Mouse (Mus musculus) neural tube, embryonic 11.5 days (tissue): ENCODE results near the gene Cpne1. TPM values are rescaled to one million over a fixed set of nuclear protein-coding genes. Genes with fewer than 3 reads are reported as not detected.

Source experiments
- ATAC-seq: fragments of 200-750 bp; cut with Nextera tagmentation; 2 replicates; pipeline ENCODE4 v1.8.0; 2017; ENCODE audit warnings: moderate number of reproducible peaks, mild to moderate bottlenecking, moderate TSS enrichment, moderate library complexity; ENCODE audit not compliant: insufficient read depth, low FRiP score, low TSS enrichment
- DNase-seq: peaks from one replicate; pipeline ENCODE4 v3.0.0-alpha.2; 2015; ENCODE audit warnings: low spot score
- H3K27ac ChIP-seq: fragments of 300-500 bp; sonication (generic); 2 replicates; pipeline ENCODE4 v1.5.1; 2014; ENCODE audit warnings: low read depth, mild to moderate bottlenecking, low read length
- H3K27me3 ChIP-seq: fragments of 300-500 bp; sonication (generic); 2 replicates; pipeline ENCODE4 v1.6.1; 2014; ENCODE audit warnings: mild to moderate bottlenecking, low read length, mixed read lengths; ENCODE audit not compliant: control insufficient read depth, insufficient read depth
- H3K36me3 ChIP-seq: fragments of 300-500 bp; sonication (generic); 2 replicates; pipeline ENCODE4 v1.6.1; 2014; ENCODE audit warnings: mild to moderate bottlenecking, low read length, moderate library complexity, mixed read lengths; ENCODE audit not compliant: control insufficient read depth, insufficient read depth
- H3K4me1 ChIP-seq: fragments of 300-500 bp; sonication (generic); 2 replicates; pipeline ENCODE4 v1.6.1; 2014; ENCODE audit warnings: low read length, mixed read lengths; ENCODE audit not compliant: control insufficient read depth, insufficient read depth
- H3K4me2 ChIP-seq: fragments of 300-500 bp; sonication (generic); 2 replicates; pipeline ENCODE4 v1.6.1; 2014; ENCODE audit warnings: low read depth, mild to moderate bottlenecking, moderate library complexity
- H3K4me3 ChIP-seq: fragments of 300-500 bp; sonication (generic); 2 replicates; pipeline ENCODE4 v1.5.1; 2014; ENCODE audit warnings: low read depth, low read length
- H3K9ac ChIP-seq: fragments of 300-500 bp; sonication (generic); 2 replicates; pipeline ENCODE4 v1.6.1; 2014; ENCODE audit warnings: mild to moderate bottlenecking, low read length
- H3K9me3 ChIP-seq: fragments of 300-500 bp; sonication (generic); 2 replicates; pipeline ENCODE4 v1.6.1; 2016; ENCODE audit warnings: low read length; ENCODE audit not compliant: control insufficient read depth
- WGBS: fragments of 180-500 bp; shearing (Covaris S2); extraction: QIAGEN DNeasy Blood & Tissue Kit; methylation state at CpG from one replicate; pipeline ENCODE4 v1.1.7; 2014; 5-methylcytosine and 5-hydroxymethylcytosine counted together
- polyA plus RNA-seq: library from polyadenylated mRNA; unstranded; fragments of >200 nt; fragmentation: Nextera tagmentation; extraction: Ambion mirVana; gene quantifications from 2 replicates; pipeline ENCODE4 v1.2.1, GENCODE M21; 2014

The Cpne1 gene
- polyA plus RNA-seq, 1 experiment from 2014 or later, result 53.7 TPM

- Histone ChIP-seq H3K9me3 (no peaks in the 10 kb centered on the region), H3K27ac (no peak overlapping the region), H3K4me2 (no peak overlapping the region), H3K4me1 (0 out of 2 replicates have a peak, but pooled peaks cover under 1% of the 10 kb centered on the region), H3K27me3 (no peaks in the 10 kb centered on the region), H3K4me3 (no peak overlapping the region), H3K9ac (no peak overlapping the region), H3K36me3 (peaks cover 25% of the 10 kb centered on the region)
- no peak for DNase-seq
- 97% methylated on average over 10 of the region's 10 CpGs for WGBS
- ATAC-seq, result no peak
These were observed 40.5 kb downstream of the Cpne1 start for GRCm38 (mm10) chr2:156071236-156071635.

- no peaks in the 10 kb centered on the region for H3K27me3 ChIP-seq
- H3K9ac ChIP-seq, result no peak overlapping the region
- H3K36me3 ChIP-seq, result peaks cover 6% of the 10 kb centered on the region; the same call in 1 of the 2 replicates
- WGBS, result 94% methylated on average over 10 of the region's 10 CpGs
- no peak overlapping the region for H3K4me2 ChIP-seq
- no peak overlapping the region for H3K27ac ChIP-seq
- DNase-seq, result no peak
- no peak overlapping the region for H3K4me3 ChIP-seq
- peaks cover 8% of the 10 kb centered on the region; the same call in 1 of the 2 replicates for H3K4me1 ChIP-seq
- H3K9me3 ChIP-seq, result no peaks in the 10 kb centered on the region
- ATAC-seq, result no peak
These were observed 43.8 kb downstream of the Cpne1 start for GRCm38 (mm10) chr2:156067916-156068315.

- no peak for ATAC-seq
- no peaks in the 10 kb centered on the region for H3K27me3 ChIP-seq
- peak overlapping the region; percentile 92 for H3K9ac ChIP-seq
- WGBS, result 38% methylated on average over 10 of the region's 10 CpGs
- peak overlapping the region; percentile 95 for H3K4me2 ChIP-seq
- H3K4me1 ChIP-seq, result peaks cover 8% of the 10 kb centered on the region; the same call in 1 of the 2 replicates
- H3K36me3 ChIP-seq, result peaks cover 4% of the 10 kb centered on the region; the same call in 1 of the 2 replicates
- peak overlapping the region; percentile 69 for H3K4me3 ChIP-seq
- no peaks in the 10 kb centered on the region for H3K9me3 ChIP-seq
- no peak overlapping the region for H3K27ac ChIP-seq
- DNase-seq, result no peak
These were observed 45.6 kb downstream of the Cpne1 start for GRCm38 (mm10) chr2:156066126-156066525.

GRCm38 (mm10) chr2:156065099-156066041 lies 46.4 kb downstream of the Cpne1 start, which contains the start of gene Spag4:
Spag4 (plus strand) TSS chr2:156065175.
- Histone ChIP-seq H3K27ac (peak within 1 kb of the TSS; percentile 67; the same call in 1 of the 2 replicates), H3K4me1 (peaks cover 8% of the 10 kb centered on the region; the same call in 1 of the 2 replicates), H3K4me2 (peak within 1 kb of the TSS; percentile 95), H3K36me3 (peaks cover 2% of the 10 kb centered on the region; the same call in 1 of the 2 replicates), H3K4me3 (peak within 1 kb of the TSS; percentile 69), H3K9ac (peak within 1 kb of the TSS; percentile 92), H3K9me3 (no peaks in the 10 kb centered on the region), H3K27me3 (no peaks in the 10 kb centered on the region)
- ATAC-seq (peak; percentile 77), DNase-seq (peak; percentile 83)
- under 1% methylated on average over 67 of the region's 81 CpGs for WGBS

GRCm38 (mm10) chr2:156052816-156053215 lies 58.9 kb downstream of the Cpne1 start, which contains the start of gene Fer1l4:
Fer1l4 (minus strand) TSS chr2:156052947.
- 89% methylated on average over 9 of the region's 9 CpGs for WGBS
- no peak for ATAC-seq
- no peaks in the 10 kb centered on the region for H3K4me1 ChIP-seq

GRCm38 (mm10) chr2:156047929-156048328 lies 63.8 kb downstream of the Cpne1 start:
- 7% methylated on average over 19 of the region's 19 CpGs for WGBS

More at GRCm38 (mm10) chr2:156052816-156053215, 58.9 kb downstream of the Cpne1 start, which contains the start of gene Fer1l4:
- Histone ChIP-seq H3K27ac (no peak within 1 kb of the TSS), H3K4me2 (no peak within 1 kb of the TSS), H3K4me3 (no peak within 1 kb of the TSS), H3K9me3 (no peaks in the 10 kb centered on the region), H3K9ac (no peak within 1 kb of the TSS), H3K27me3 (no peaks in the 10 kb centered on the region), H3K36me3 (no peaks in the 10 kb centered on the region)
- DNase-seq, result no peak

GRCm38 (mm10) chr2:156042903-156043302 lies 68.9 kb downstream of the Cpne1 start:
- H3K36me3 ChIP-seq, result no peaks in the 10 kb centered on the region
- H3K27me3 ChIP-seq, result no peaks in the 10 kb centered on the region
- ATAC-seq (no peak), DNase-seq (no peak)
- H3K27ac ChIP-seq, result no peak overlapping the region
- H3K9ac ChIP-seq, result no peak overlapping the region
- H3K4me3 ChIP-seq, result no peak overlapping the region
- 83% methylated on average over 8 of the region's 8 CpGs for WGBS
- H3K4me2 ChIP-seq, result no peak overlapping the region
- H3K9me3 ChIP-seq, result no peaks in the 10 kb centered on the region
- no peaks in the 10 kb centered on the region for H3K4me1 ChIP-seq

More at GRCm38 (mm10) chr2:156047929-156048328, 63.8 kb downstream of the Cpne1 start:
- DNase-seq (no peak), ATAC-seq (no peak)
- H3K4me3 ChIP-seq, result no peak overlapping the region
- no peaks in the 10 kb centered on the region for H3K36me3 ChIP-seq
- H3K27me3 ChIP-seq, result no peaks in the 10 kb centered on the region
- H3K9ac ChIP-seq, result no peak overlapping the region
- peak overlapping the region; percentile 7; the same call in 1 of the 2 replicates for H3K4me2 ChIP-seq
- H3K4me1 ChIP-seq, result no peaks in the 10 kb centered on the region
- H3K27ac ChIP-seq, result no peak overlapping the region
- H3K9me3 ChIP-seq, result no peaks in the 10 kb centered on the region

- Histone ChIP-seq H3K36me3 (no peaks in the 10 kb centered on the region), H3K4me3 (no peak overlapping the region), H3K9ac (no peak overlapping the region), H3K27me3 (no peaks in the 10 kb centered on the region), H3K4me1 (no peaks in the 10 kb centered on the region), H3K4me2 (no peak overlapping the region), H3K9me3 (no peaks in the 10 kb centered on the region), H3K27ac (no peak overlapping the region)
- 88% methylated on average over 3 of the region's 3 CpGs for WGBS
- no peak for DNase-seq
- no peak for ATAC-seq
These were observed 72.4 kb downstream of the Cpne1 start for GRCm38 (mm10) chr2:156039390-156039789.
